Mouse (Mus musculus): ENCODE measurements at regions not wholly inside any gene's neighbourhood (a gene's known extent, or its start where the extent isn't known, plus 50 kb on each side); places are given as distances from the start of the nearest gene placed in this dataset.

- TF ChIP-seq CTCF (IDR thresholded peaks at IDR 0.05; ENCODE audit: extremely low read depth, insufficient read depth, low read length) = no peak
- TF ChIP-seq POLR2A (IDR thresholded peaks at IDR 0.05; ENCODE audit: extremely low read depth, insufficient read depth, low read length) = no peak
Observed at GRCm38 (mm10) chr16:76194291-76194690, 172.2 kb upstream of the Samsn1 start.

Measured in cortical plate, adult 2 months (tissue).